Mouse (Mus musculus): ENCODE results near the gene Cct4.

DNA sequence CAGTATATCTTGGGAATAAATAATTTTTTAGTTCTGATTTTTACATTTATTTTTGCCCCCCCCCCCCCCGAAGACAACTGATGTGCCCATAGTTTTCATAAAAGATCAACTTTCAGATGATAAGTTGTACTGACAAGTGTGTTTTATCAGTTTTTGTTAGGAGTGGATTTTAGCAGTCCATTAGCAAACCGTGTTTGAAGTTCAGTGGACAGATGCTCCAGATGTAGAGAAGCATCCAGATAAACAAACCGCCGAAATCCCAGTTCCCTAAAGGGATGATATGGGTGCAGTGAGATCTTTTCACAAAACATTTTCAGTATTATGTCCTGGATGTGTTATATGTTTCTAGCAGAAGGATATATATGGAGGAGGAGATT, 18.5 kb downstream of the Cct4 start:
- peak in 1 of 2 experiments; percentile 6; a peak in 1 of 4 replicates for TF ChIP-seq EP300 (IDR thresholded peaks at IDR 0.05; ENCODE audit: low read depth in 1 of 2, low read length in 2 of 2)
- TF ChIP-seq CTCF (IDR thresholded peaks at IDR 0.05 in 2 of 3, conservative IDR thresholded peaks at IDR 0.05 in 1 of 3; ENCODE audit: control insufficient read depth in 1 of 3, insufficient read depth in 1 of 3, low read depth in 2 of 3, low read length in 3 of 3, poor library complexity in 1 of 3, severe bottlenecking in 1 of 3): no peak
- TF ChIP-seq USF1 (IDR thresholded peaks at IDR 0.05; ENCODE audit: low read depth, low read length): no peak
- TF ChIP-seq JUND (IDR thresholded peaks at IDR 0.05; ENCODE audit: low read depth, low read length): no peak
- 0 out of 2 replicates have a peak, but pooled peaks have one; percentile 25 for TF ChIP-seq CHD1 (IDR thresholded peaks at IDR 0.05; ENCODE audit: low read depth, low read length)
- TF ChIP-seq POLR2AphosphoS5 (IDR thresholded peaks at IDR 0.05; ENCODE audit: borderline replicate concordance, low read depth, low read length): no peak
- TF ChIP-seq MAX (IDR thresholded peaks at IDR 0.05; ENCODE audit: low read length): no peak
- TF ChIP-seq POLR2A (IDR thresholded peaks at IDR 0.05; ENCODE audit: control insufficient read depth in 1 of 2, insufficient read depth in 1 of 2, low read depth in 1 of 2, low read length in 2 of 2, poor library complexity in 1 of 2): no peak
- no peak for TF ChIP-seq ELF1 (IDR thresholded peaks at IDR 0.05; ENCODE audit: low read depth, low read length)

All from MEL (cell line).